Mouse (Mus musculus): ENCODE results near the gene Ddx58. TPM values are rescaled to one million over a fixed set of nuclear protein-coding genes. Genes with fewer than 3 reads are reported as not detected.
A peak's percentile ranks its signal among the peaks of the same experiment; 100 is the strongest.

Ddx58 gene
- 16.7 and 17.1 TPM in 2 replicates for polyA plus RNA-seq (2014; fragmentation: Nextera tagmentation; extraction: Ambion mirVana)

DNA sequence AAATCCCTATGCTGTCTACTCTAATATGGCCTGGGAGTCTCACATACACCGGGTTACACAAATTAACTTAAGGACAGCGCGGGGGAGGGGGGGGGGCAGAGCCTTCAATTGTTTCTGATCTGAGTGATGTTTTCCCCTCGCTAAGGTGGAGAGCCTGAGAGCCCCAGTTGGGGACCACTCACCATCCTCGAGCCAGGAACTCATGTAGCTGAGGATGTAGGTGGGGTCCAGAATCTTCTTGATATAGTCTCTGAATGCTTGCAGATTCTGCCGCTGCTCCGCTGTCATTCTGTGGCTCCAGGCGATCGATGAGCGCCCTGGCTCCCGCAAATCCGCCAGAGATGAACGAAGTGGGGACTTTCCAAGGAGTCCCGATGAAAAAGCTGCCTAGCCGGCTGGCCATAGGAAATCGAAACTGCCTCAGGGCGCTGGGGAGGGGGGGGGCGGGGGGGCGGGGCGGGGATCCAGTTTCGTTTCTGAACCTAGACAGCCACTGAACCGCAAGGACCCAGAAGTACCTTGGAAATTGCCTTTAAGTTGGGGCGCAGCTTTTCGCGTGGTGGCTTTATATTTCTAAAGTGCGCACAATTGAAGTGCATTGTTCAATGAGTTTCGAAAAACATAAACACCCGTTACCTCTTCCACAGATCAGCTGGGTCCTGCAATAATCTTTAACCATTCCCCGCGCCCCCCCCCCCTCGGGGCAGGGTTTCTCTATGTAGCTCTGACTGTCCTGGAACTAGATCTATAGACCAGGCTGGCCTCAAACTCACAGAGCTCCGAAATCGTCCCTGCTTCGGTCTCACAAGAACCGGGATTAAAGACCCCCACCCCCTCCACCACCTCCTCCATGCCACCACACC lies at the start of gene Ddx58:
Gene Ddx58 (minus strand): TSS at position 420 of the 863 bp plus-strand sequence.
- peak; percentile 68 for ATAC-seq (ENCODE audit: insufficient number of reproducible peaks, insufficient read depth, low FRiP score, low read depth)
- no peaks in the 10 kb centered on the region for H3K4me1 ChIP-seq (ENCODE audit: control insufficient read depth, insufficient read depth, low read length)
- H3K36me3 ChIP-seq (ENCODE audit: control insufficient read depth, insufficient read depth, low read length): no peaks in the 10 kb centered on the region
- peak within 1 kb of the TSS; percentile 84 for H3K4me2 ChIP-seq (replicated peaks; ENCODE audit: low read depth, low read length)
- WGBS: 2% methylated on average over 34 of the region's 35 CpGs
- H3K27ac ChIP-seq (ENCODE audit: low read length): peak within 1 kb of the TSS; percentile 85
- peak within 1 kb of the TSS; percentile 38 for H3K9ac ChIP-seq (replicated peaks; ENCODE audit: low read depth, low read length)
- H3K4me3 ChIP-seq (ENCODE audit: low read depth, low read length): peak within 1 kb of the TSS; percentile 57
- no peaks in the 10 kb centered on the region for H3K27me3 ChIP-seq (ENCODE audit: control insufficient read depth, insufficient read depth, low read length)
- no peaks in the 10 kb centered on the region for H3K9me3 ChIP-seq (ENCODE audit: control insufficient read depth, low read depth, low read length)

GRCm38 (mm10) chr4:40289046-40289445 lies 49.4 kb upstream of the Ddx58 start:
- WGBS: 81% methylated on average over 2 of the region's 2 CpGs
- Histone ChIP-seq H3K27me3 (ENCODE audit: control insufficient read depth, insufficient read depth, low read length) (no peaks in the 10 kb centered on the region), H3K27ac (ENCODE audit: low read length) (no peak overlapping the region), H3K36me3 (ENCODE audit: control insufficient read depth, insufficient read depth, low read length) (no peaks in the 10 kb centered on the region), H3K4me3 (ENCODE audit: low read depth, low read length) (no peak overlapping the region), H3K9me3 (ENCODE audit: control insufficient read depth, low read depth, low read length) (peaks cover 6% of the 10 kb centered on the region; the same call in 1 of the 2 replicates), H3K4me1 (ENCODE audit: control insufficient read depth, insufficient read depth, low read length) (no peaks in the 10 kb centered on the region), H3K4me2 (replicated peaks; ENCODE audit: low read depth, low read length) (no peak overlapping the region), H3K9ac (replicated peaks; ENCODE audit: low read depth, low read length) (no peak overlapping the region)
- ATAC-seq (ENCODE audit: insufficient number of reproducible peaks, insufficient read depth, low FRiP score, low read depth): no peak

GRCm38 (mm10) chr4:40287415-40287814 lies 47.8 kb upstream of the Ddx58 start:
- no peak overlapping the region for H3K9ac ChIP-seq (replicated peaks; ENCODE audit: low read depth, low read length)
- no peak for ATAC-seq (ENCODE audit: insufficient number of reproducible peaks, insufficient read depth, low FRiP score, low read depth)
- no peaks in the 10 kb centered on the region for H3K27me3 ChIP-seq (ENCODE audit: control insufficient read depth, insufficient read depth, low read length)
- H3K27ac ChIP-seq (ENCODE audit: low read length): no peak overlapping the region
- H3K4me1 ChIP-seq (ENCODE audit: control insufficient read depth, insufficient read depth, low read length): no peaks in the 10 kb centered on the region
- H3K4me2 ChIP-seq (replicated peaks; ENCODE audit: low read depth, low read length): no peak overlapping the region
- H3K9me3 ChIP-seq (ENCODE audit: control insufficient read depth, low read depth, low read length): peaks cover 3% of the 10 kb centered on the region; the same call in 1 of the 2 replicates
- H3K36me3 ChIP-seq (ENCODE audit: control insufficient read depth, insufficient read depth, low read length): no peaks in the 10 kb centered on the region
- no peak overlapping the region for H3K4me3 ChIP-seq (ENCODE audit: low read depth, low read length)
- WGBS: 72% methylated on average over 6 of the region's 6 CpGs

- Histone ChIP-seq H3K9ac (replicated peaks; ENCODE audit: low read depth, low read length) (no peak overlapping the region), H3K4me3 (ENCODE audit: low read depth, low read length) (no peak overlapping the region), H3K4me2 (replicated peaks; ENCODE audit: low read depth, low read length) (no peak overlapping the region), H3K36me3 (ENCODE audit: control insufficient read depth, insufficient read depth, low read length) (no peaks in the 10 kb centered on the region), H3K4me1 (ENCODE audit: control insufficient read depth, insufficient read depth, low read length) (no peaks in the 10 kb centered on the region), H3K27ac (ENCODE audit: low read length) (no peak overlapping the region), H3K27me3 (ENCODE audit: control insufficient read depth, insufficient read depth, low read length) (no peaks in the 10 kb centered on the region), H3K9me3 (ENCODE audit: control insufficient read depth, low read depth, low read length) (peaks cover 2% of the 10 kb centered on the region; the same call in 1 of the 2 replicates)
- 17% methylated on average over 4 of the region's 4 CpGs for WGBS
- no peak for ATAC-seq (ENCODE audit: insufficient number of reproducible peaks, insufficient read depth, low FRiP score, low read depth)
Measured at GRCm38 (mm10) chr4:40285582-40285981, 46.0 kb upstream of the Ddx58 start.

- peak within 1 kb of the TSS; percentile 80 for H3K4me3 ChIP-seq (ENCODE audit: low read depth, low read length)
- H3K4me2 ChIP-seq (replicated peaks; ENCODE audit: low read depth, low read length): peak within 1 kb of the TSS; percentile 77
- H3K9ac ChIP-seq (replicated peaks; ENCODE audit: low read depth, low read length): peak within 1 kb of the TSS; percentile 85
- no peaks in the 10 kb centered on the region for H3K9me3 ChIP-seq (ENCODE audit: control insufficient read depth, low read depth, low read length)
- H3K36me3 ChIP-seq (ENCODE audit: control insufficient read depth, insufficient read depth, low read length): peaks cover 6% of the 10 kb centered on the region; the same call in 1 of the 2 replicates
- under 1% methylated on average over 36 of the region's 36 CpGs for WGBS
- H3K27ac ChIP-seq (ENCODE audit: low read length): peak within 1 kb of the TSS; percentile 81; the same call in 1 of the 2 replicates
- no peaks in the 10 kb centered on the region for H3K27me3 ChIP-seq (ENCODE audit: control insufficient read depth, insufficient read depth, low read length)
- ATAC-seq (ENCODE audit: insufficient number of reproducible peaks, insufficient read depth, low FRiP score, low read depth): peak; percentile 93
- peaks cover 3% of the 10 kb centered on the region for H3K4me1 ChIP-seq (ENCODE audit: control insufficient read depth, insufficient read depth, low read length)
Measured at GRCm38 (mm10) chr4:40279276-40279900, 39.8 kb upstream of the Ddx58 start, which contains the start of gene Ndufb6. Gene Ndufb6, minus strand, starts transcription at chr4:40279421.

- peaks cover 3% of the 10 kb centered on the region for H3K4me1 ChIP-seq (ENCODE audit: control insufficient read depth, insufficient read depth, low read length)
Measured at GRCm38 (mm10) chr4:40278880-40279275, 39.2 kb upstream of the Ddx58 start.

GRCm38 (mm10) chr4:40269430-40270032 lies 29.9 kb upstream of the Ddx58 start, which contains the start of the genes Smim27 and Topors:
Gene Smim27, plus strand, starts transcription at chr4:40269579.
Gene Topors, minus strand, starts transcription at chr4:40269850.
- peak; percentile 96 for ATAC-seq (ENCODE audit: insufficient number of reproducible peaks, insufficient read depth, low FRiP score, low read depth)
- Histone ChIP-seq H3K36me3 (ENCODE audit: control insufficient read depth, insufficient read depth, low read length) (peaks cover 41% of the 10 kb centered on the region), H3K4me2 (replicated peaks; ENCODE audit: low read depth, low read length) (peak within 1 kb of the TSS; percentile 91), H3K4me1 (ENCODE audit: control insufficient read depth, insufficient read depth, low read length) (peaks cover 14% of the 10 kb centered on the region), H3K9me3 (ENCODE audit: control insufficient read depth, low read depth, low read length) (no peaks in the 10 kb centered on the region), H3K4me3 (ENCODE audit: low read depth, low read length) (peak within 1 kb of the TSS; percentile 88), H3K27me3 (ENCODE audit: control insufficient read depth, insufficient read depth, low read length) (no peaks in the 10 kb centered on the region), H3K27ac (ENCODE audit: low read length) (peak within 1 kb of the TSS; percentile 98), H3K9ac (replicated peaks; ENCODE audit: low read depth, low read length) (peak within 1 kb of the TSS; percentile 84)
- WGBS: under 1% methylated on average over 38 of the region's 38 CpGs

More at GRCm38 (mm10) chr4:40278880-40279275, 39.2 kb upstream of the Ddx58 start:
- 1% methylated on average over 21 of the region's 21 CpGs for WGBS
- Histone ChIP-seq H3K27ac (ENCODE audit: low read length) (no peak overlapping the region), H3K9me3 (ENCODE audit: control insufficient read depth, low read depth, low read length) (no peaks in the 10 kb centered on the region), H3K36me3 (ENCODE audit: control insufficient read depth, insufficient read depth, low read length) (peaks cover 6% of the 10 kb centered on the region; the same call in 1 of the 2 replicates), H3K9ac (replicated peaks; ENCODE audit: low read depth, low read length) (peak overlapping the region; percentile 85), H3K4me2 (replicated peaks; ENCODE audit: low read depth, low read length) (peak overlapping the region; percentile 77), H3K4me3 (ENCODE audit: low read depth, low read length) (peak overlapping the region; percentile 80), H3K27me3 (ENCODE audit: control insufficient read depth, insufficient read depth, low read length) (no peaks in the 10 kb centered on the region)
- peak; percentile 53 for ATAC-seq (ENCODE audit: insufficient number of reproducible peaks, insufficient read depth, low FRiP score, low read depth)

DNA sequence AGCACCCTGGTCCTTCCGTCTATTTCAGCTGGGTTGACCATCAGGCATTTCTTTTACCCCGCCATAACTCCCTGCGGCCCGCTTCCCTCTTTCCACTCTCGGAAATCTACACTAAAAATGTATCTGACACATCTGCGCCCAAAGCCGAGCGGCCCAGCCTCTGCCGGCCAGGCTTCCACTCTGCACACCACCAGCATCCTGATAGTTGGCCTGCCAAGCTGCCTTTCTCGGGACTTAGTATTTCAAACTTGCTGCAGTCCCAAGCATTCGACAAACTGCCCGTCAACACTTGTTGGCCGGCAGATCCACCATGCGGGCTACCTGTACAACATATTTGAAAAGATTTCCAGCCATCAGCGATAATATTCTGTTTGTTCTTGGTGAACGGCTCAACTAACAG lies 29.2 kb upstream of the Ddx58 start:
- no peak for ATAC-seq (ENCODE audit: insufficient number of reproducible peaks, insufficient read depth, low FRiP score, low read depth)

More for the DNA sequence above, 29.2 kb upstream of the Ddx58 start:
- peak overlapping the region; percentile 88 for H3K4me3 ChIP-seq (ENCODE audit: low read depth, low read length)
- no peaks in the 10 kb centered on the region for H3K9me3 ChIP-seq (ENCODE audit: control insufficient read depth, low read depth, low read length)
- peak overlapping the region; percentile 98 for H3K27ac ChIP-seq (ENCODE audit: low read length)
- peak overlapping the region; percentile 84 for H3K9ac ChIP-seq (replicated peaks; ENCODE audit: low read depth, low read length)
- no peaks in the 10 kb centered on the region for H3K27me3 ChIP-seq (ENCODE audit: control insufficient read depth, insufficient read depth, low read length)
- peaks cover 14% of the 10 kb centered on the region for H3K4me1 ChIP-seq (ENCODE audit: control insufficient read depth, insufficient read depth, low read length)
- H3K36me3 ChIP-seq (ENCODE audit: control insufficient read depth, insufficient read depth, low read length): peaks cover 42% of the 10 kb centered on the region
- H3K4me2 ChIP-seq (replicated peaks; ENCODE audit: low read depth, low read length): peak overlapping the region; percentile 91
- 0% methylated on average over 16 of the region's 16 CpGs for WGBS
